Mouse (Mus musculus) lung, postnatal 0 days (tissue): ENCODE measurements at regions not wholly inside any gene's neighbourhood (a gene's known extent, or its start where the extent isn't known, plus 50 kb on each side); places are given as distances from the start of the nearest gene placed in this dataset.

Experiments used
- CTCF ChIP-seq: IDR thresholded peaks from 2 replicates; pipeline ENCODE4 v1.5.1; 2016; ENCODE audit warnings: antibody characterized with exemption, mild to moderate bottlenecking
- EP300 ChIP-seq: IDR thresholded peaks from 2 replicates; pipeline ENCODE4 v1.6.1; 2016; ENCODE audit warnings: antibody characterized with exemption, mild to moderate bottlenecking, control low read depth

DNA sequence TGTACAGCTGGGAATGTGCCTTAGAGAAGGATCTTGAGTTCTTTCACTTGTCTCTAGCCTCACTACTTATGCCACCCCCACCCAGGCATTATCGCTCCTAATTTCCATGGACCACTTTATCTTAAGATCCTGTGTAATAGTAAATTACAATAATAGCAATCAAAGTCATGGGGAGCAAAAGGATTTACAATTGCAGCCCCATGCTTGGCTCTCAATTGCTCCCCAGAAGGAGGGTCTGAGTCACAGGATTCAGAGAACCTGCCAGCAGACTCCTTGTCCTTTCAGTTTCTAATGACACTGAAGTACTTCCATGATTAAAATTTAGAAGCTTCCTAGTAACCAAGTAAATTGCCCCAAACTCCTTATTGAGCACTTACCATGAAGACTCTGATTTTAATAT, 1483.3 kb upstream of the Acvr2a start:
- TF ChIP-seq CTCF (no peak), EP300 (no peak)
